Mouse (Mus musculus) cerebellum, postnatal 4 days (tissue): ENCODE data around the gene Tmem221.
A peak's percentile ranks its signal among the peaks of the same experiment; 100 is the strongest.

Experiments used
- DNase-seq, 2 experiments: peaks; one replicate each; pipeline ENCODE4 v3.0.0; 2022; ENCODE audit warnings: low spot score in 2 of 2, mixed read lengths in 1 of 2

The Tmem221 gene

GRCm38 (mm10) chr8:71550754-71551153 lies 7.9 kb downstream of the Tmem221 start:
- DNase-seq, result no peak

GRCm38 (mm10) chr8:71547590-71547989 lies 11.1 kb downstream of the Tmem221 start:
- no peak for DNase-seq

GRCm38 (mm10) chr8:71545053-71545452 lies 13.6 kb downstream of the Tmem221 start:
- DNase-seq, result no peak

GRCm38 (mm10) chr8:71543755-71544154 lies 14.9 kb downstream of the Tmem221 start:
- no peak for DNase-seq

- peak; percentile 78 to 92 for DNase-seq
Measured at GRCm38 (mm10) chr8:71542632-71543343, 15.9 kb downstream of the Tmem221 start, which contains the start of gene Mvb12a. TSS of gene Mvb12a (plus strand) at chr8:71542922.

DNA sequence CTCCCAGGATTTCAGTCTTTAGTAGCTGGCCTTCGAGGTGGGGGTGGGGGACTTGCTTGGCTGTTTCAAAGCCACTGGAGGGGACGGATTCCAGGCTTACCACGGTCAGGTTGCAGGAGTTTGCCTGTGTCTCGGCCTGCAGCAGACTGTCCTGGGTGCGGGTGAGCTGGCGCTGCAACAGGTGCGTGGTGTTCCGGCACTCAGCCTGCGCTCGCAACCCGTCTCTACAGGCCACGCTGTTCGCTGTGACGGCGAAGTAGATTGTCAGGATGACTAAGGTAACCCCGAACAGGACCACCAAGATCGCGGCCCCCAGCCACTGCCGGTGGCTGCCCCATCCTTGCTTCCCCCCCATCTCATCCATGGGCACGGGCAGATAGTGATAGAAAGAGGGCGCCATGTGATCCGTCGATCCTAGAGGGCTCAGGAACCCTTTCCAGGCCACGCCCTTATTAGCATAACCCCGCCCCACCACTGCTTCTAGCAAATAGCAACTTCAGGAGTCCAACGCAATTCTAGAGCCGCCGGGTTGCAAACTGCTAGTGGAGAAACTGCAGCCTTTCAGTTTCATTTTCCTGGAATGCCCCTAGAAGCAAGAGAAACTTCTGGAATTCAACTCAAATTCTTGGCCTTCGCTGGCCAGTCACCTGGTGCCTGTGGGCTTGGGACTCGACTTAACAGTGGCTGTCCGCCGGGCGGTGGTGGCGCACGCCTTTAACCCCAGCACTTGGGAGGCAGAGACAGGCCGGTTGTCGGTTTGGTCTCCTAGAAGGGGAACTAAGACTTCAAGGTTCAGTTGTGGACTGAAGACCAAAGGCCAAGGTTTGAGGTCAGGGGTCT lies 21.4 kb downstream of the Tmem221 start, which contains the start of gene Bst2:
TSS of gene Bst2 (minus strand) at position 429 of the 840 bp plus-strand sequence.
- DNase-seq, result no peak

GRCm38 (mm10) chr8:71535663-71536062 lies 23.0 kb downstream of the Tmem221 start:
- DNase-seq, result no peak

GRCm38 (mm10) chr8:71534263-71534810 lies 24.3 kb downstream of the Tmem221 start:
- DNase-seq, result no peak

- peak in 1 of 2 experiments; percentile 21 for DNase-seq
Measured at GRCm38 (mm10) chr8:71530735-71531467, 27.8 kb downstream of the Tmem221 start.

DNA sequence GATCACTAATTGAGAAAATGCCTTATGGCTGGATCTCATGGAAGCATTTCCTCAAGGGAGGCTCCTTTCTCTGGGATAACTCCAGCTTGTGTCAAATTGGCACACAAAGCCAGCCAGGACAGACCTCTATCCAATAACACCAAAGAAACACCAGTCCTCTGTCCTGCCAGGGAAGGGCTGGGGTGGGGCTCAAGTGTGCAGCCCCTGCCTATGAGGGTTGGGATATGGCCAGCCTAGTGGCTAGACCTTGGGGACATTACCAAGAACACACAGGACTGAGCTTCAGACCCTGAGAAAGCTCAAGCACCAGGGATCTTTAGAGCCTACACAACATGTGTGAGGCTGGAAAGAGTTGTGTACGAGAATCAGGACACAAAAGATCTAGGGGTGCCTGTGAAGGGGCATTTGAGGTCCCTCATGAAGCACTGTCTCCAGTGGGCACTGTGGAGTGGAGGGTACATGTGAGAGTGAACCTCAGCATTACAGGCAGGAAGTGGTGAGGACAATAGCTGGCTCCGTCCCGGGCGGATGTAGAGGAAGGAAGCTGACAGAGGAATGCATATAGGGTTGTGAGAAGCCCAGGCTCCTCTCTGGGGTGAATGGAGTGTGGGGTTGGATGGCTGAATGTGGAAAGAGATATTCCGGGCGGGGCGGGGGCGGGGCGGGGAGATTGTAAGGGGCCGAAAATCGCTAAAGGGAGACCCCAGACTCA lies 30.2 kb downstream of the Tmem221 start:
- no peak for DNase-seq

- no peak for DNase-seq
Measured at GRCm38 (mm10) chr8:71527162-71527870, 31.4 kb downstream of the Tmem221 start.

GRCm38 (mm10) chr8:71526272-71526671 lies 32.4 kb downstream of the Tmem221 start:
- DNase-seq, result no peak

DNA sequence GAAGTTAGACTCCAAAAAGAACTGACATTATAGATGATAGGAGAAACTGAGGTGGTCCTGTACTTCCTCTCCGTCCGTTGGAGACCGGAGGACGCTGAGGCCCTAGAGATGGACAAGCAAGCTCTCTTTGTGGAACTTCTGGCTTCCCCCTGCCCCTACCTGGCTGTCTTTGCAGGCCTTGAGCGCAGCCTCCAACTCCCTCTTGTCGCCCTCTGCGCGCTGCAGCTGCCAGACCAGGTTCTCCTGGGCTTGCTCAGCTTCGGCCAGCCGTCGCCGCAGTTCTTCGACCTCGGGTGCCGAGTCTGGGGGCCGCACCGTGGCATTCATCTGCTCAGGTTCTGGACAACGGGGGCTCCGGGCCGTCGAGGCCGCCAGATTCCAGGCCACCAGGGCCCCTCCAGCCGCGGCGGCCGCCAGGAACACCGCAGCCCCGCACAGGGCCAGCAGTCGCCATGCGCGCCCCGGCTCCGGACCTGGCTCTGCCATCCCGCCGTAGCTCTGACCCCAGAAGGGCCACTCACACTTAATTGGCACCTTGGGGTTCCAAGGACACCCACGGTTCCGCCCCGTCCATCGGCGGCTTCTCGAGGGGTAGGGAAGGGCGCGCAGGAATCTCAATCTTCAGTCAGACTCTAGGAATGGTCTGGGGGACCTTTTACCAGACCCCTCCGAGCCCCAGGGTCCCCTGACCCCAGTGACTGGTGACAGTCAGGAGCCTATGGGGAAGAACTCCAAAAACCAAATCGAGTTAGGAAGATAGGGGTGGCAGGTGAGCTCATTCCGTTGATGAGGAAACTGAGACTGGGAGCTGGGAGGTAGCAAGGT lies 33.2 kb downstream of the Tmem221 start, which contains the start of gene Ccdc194:
TSS of gene Ccdc194 (minus strand) at position 486 of the 825 bp plus-strand sequence.
- no peak for DNase-seq

- DNase-seq, result peak; percentile 90 to 97
Measured at GRCm38 (mm10) chr8:71521634-71522033, 37.0 kb downstream of the Tmem221 start.

- peak in 1 of 2 experiments; percentile 66 for DNase-seq
Measured at GRCm38 (mm10) chr8:71519037-71519825, 39.4 kb downstream of the Tmem221 start.

DNA sequence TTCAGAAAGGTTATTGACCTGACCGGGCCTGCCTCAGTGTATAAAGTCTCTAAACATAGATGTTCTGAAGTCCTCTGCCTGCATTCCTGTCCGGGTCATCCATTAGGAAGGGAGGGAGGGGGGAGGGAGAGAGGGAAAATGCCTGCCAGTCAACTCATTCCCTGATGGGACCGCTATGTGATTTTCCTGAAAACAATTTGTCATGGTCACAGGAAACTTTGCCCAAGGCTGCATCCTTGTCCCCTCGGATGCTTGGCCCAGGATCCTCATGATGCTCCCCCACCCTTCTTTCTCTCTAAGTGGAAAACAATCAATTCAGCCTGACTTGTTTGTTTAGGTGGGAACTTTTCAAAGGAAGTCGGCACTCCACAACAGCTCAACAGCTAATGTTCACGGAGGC lies 41.9 kb downstream of the Tmem221 start:
- no peak for DNase-seq

GRCm38 (mm10) chr8:71515043-71515442 lies 43.6 kb downstream of the Tmem221 start:
- no peak for DNase-seq

DNA sequence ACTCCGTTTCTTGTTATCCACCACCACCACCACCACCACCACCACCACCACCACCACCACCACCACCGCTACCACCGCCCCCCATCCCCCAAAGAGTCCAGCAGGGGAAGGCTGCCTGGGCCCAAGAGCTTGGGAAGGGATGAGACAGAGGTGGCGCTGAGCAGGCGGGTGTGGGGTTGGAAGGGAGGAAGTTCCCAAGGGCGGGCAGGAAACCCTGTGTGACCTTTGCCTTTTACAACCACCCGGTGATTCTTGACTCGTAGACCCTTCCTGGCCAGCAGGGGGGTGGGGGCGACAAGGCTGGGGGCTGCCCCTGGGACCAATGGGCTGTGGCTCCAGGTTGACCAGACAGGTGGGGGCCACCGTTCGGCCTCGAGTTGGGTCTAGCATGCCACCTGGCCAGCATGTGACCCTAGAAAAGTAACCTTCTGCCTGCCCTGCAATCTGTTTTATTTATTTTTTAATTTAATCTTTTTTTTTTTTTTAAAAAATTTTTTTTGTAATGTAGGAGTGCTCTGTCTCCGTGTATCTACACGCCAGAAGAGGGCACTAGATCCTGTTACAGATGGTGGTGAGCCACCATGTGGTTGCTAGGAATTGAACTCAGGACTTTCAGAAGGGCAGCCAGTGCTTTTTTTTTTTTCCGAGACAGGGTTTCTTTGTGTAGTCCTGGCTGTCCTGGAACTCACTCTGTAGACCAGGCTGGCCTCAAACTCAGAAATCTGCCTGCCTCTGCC lies 45.5 kb downstream of the Tmem221 start:
- no peak for DNase-seq
